Mouse (Mus musculus) bone marrow, adult 2 months (tissue): ENCODE results near the gene Tial1.

Source experiments
- CTCF ChIP-seq: fragments of 200-500 bp; IDR thresholded peaks from 2 replicates; pipeline ENCODE4 v1.5.1; 2011; ENCODE audit warnings: low read length, control low read depth; ENCODE audit not compliant: control insufficient read depth, insufficient read depth
- POLR2A ChIP-seq: fragments of 200-500 bp; IDR thresholded peaks from 2 replicates; pipeline ENCODE4 v1.6.1; 2011; ENCODE audit warnings: low read depth, mild to moderate bottlenecking, control low read depth, low read length, borderline replicate concordance; ENCODE audit not compliant: control insufficient read depth

- TF ChIP-seq POLR2A (no peak), CTCF (no peak)
These were observed 1.8 kb downstream of the Tial1 start for GRCm38 (mm10) chr7:128459791-128460130.
